Mouse (Mus musculus): ENCODE data around the gene Scg5. TPM values are rescaled to one million over a fixed set of nuclear protein-coding genes. Genes with fewer than 3 reads are reported as not detected.
A peak's percentile ranks its signal among the peaks of the same experiment; 100 is the strongest.

Scg5 gene
- polyA plus RNA-seq, 2 experiments, result 0.13 TPM; not detected in 1

GRCm38 (mm10) chr2:113839488-113839887 lies 10.6 kb upstream of the Scg5 start:
- Histone ChIP-seq H3K4me2 (ENCODE audit: low read depth) (no peak overlapping the region), H3K36me3 (replicated peaks; ENCODE audit: control insufficient read depth, insufficient read depth, low read depth) (peaks cover 75% of the 10 kb centered on the region), H3K4me1 (replicated peaks; ENCODE audit: control insufficient read depth in 2 of 2, insufficient read depth in 2 of 2, low read length in 1 of 2) (no peaks in the 10 kb centered on the region), H3K9ac (replicated peaks) (no peak overlapping the region), H3K27ac (no peak overlapping the region), H3K9me3 (ENCODE audit: control insufficient read depth, low read length) (no peaks in the 10 kb centered on the region), H3K4me3 (ENCODE audit: insufficient read depth in 1 of 2, low read depth in 2 of 2, low read length in 2 of 2) (no peak overlapping the region), H3K27me3 (ENCODE audit: control insufficient read depth, insufficient read depth, low read length) (no peaks in the 10 kb centered on the region)
- TF ChIP-seq EP300 (IDR thresholded peaks at IDR 0.05; ENCODE audit: low read depth), result no peak
- TF ChIP-seq CTCF (IDR thresholded peaks at IDR 0.05; ENCODE audit: low read depth), result no peak
- 76% methylated on average over 4 of the region's 4 CpGs for WGBS (ENCODE audit: insufficient replicate concordance)
- DNase-seq (ENCODE audit: low read depth in 3 of 3, low spot score in 3 of 3) (no peak), ATAC-seq (ENCODE audit: insufficient read depth) (peak; percentile 28; the same call in 1 of the 2 replicates)

DNA sequence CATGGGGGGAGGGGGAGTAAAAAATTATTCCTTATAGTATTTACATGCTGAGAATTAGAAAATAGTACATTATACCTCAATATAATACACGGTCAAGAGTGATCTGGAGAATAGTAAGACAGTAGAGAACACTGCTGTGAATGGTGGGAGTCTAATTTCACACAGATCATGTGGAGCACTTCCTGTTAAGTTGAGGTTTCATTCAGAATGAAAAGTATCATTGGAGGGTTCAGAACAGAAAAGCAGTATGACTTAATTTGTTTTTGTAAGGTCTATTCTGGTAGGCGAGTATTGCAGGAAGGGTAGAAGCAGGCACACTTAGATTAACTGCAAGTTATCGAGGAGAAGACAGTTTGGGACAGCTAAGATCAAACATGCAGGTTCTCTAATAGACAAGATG lies 6.3 kb upstream of the Scg5 start:
- Histone ChIP-seq H3K27ac (no peak overlapping the region), H3K4me3 (ENCODE audit: insufficient read depth in 1 of 2, low read depth in 2 of 2, low read length in 2 of 2) (no peak overlapping the region), H3K27me3 (ENCODE audit: control insufficient read depth, insufficient read depth, low read length) (no peaks in the 10 kb centered on the region), H3K4me1 (replicated peaks; ENCODE audit: control insufficient read depth in 2 of 2, insufficient read depth in 2 of 2, low read length in 1 of 2) (no peaks in the 10 kb centered on the region), H3K9ac (replicated peaks) (no peak overlapping the region), H3K4me2 (ENCODE audit: low read depth) (no peak overlapping the region), H3K9me3 (ENCODE audit: control insufficient read depth, low read length) (no peaks in the 10 kb centered on the region; the same call in none of the 2 replicates), H3K36me3 (replicated peaks; ENCODE audit: control insufficient read depth, insufficient read depth, low read depth) (peaks cover 68% of the 10 kb centered on the region)
- WGBS (ENCODE audit: insufficient replicate concordance), result 83% methylated on average over 3 of the region's 3 CpGs
- no peak for ATAC-seq (ENCODE audit: insufficient read depth)
- no peak for DNase-seq (ENCODE audit: low read depth in 3 of 3, low spot score in 3 of 3)
- TF ChIP-seq EP300 (IDR thresholded peaks at IDR 0.05; ENCODE audit: low read depth) (no peak), CTCF (IDR thresholded peaks at IDR 0.05; ENCODE audit: low read depth) (no peak)

DNA sequence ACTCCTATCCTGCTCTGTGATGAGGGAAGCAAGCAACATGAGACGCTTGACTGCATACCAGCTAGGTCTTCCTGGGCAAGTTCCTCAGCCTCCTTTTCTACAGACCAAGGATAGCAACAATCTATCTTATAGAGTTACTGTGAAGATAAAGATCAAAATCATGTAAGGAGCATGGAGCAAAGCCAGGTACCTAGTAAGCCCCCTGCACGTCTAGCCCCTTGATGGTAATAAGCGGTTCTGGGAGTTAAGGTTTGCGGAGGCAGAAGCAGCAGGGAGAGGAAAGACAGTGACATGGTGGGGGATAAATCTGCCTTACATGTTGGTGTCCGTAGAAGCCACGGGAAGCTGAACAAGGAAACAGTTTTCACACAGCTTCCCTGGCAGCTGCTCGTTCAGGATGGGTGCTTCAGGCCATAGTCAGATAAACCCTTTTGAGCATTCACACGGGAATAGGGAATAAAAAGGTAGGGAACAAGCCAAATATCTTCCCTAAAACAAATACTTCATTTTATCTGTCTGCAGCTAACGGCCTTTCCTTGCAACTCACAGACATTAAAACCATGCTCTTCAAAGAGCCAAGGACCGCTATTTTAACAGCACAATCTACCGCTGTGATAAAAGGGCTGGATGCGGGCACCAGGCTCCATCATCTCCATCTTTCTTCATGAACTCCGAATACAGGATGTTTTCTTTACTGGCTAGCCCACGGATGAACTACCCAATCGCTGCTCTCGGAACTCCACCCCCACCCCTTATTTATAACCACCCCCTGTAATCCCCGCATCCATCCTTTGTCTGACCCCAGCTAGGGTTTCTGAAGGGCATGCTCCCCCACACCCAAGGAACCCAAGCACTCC lies 607 bp downstream of the Scg5 start:
- H3K36me3 ChIP-seq (replicated peaks; ENCODE audit: control insufficient read depth, insufficient read depth, low read depth), result peaks cover 15% of the 10 kb centered on the region
- no peak overlapping the region for H3K9ac ChIP-seq (replicated peaks)
- ATAC-seq (ENCODE audit: insufficient read depth), result no peak
- TF ChIP-seq EP300 (IDR thresholded peaks at IDR 0.05; ENCODE audit: low read depth) (no peak), CTCF (IDR thresholded peaks at IDR 0.05; ENCODE audit: low read depth) (no peak)
- no peaks in the 10 kb centered on the region; the same call in 1 of the 2 replicates for H3K9me3 ChIP-seq (ENCODE audit: control insufficient read depth, low read length)
- no peak overlapping the region for H3K27ac ChIP-seq
- WGBS (ENCODE audit: insufficient replicate concordance), result 43% methylated on average over 17 of the region's 17 CpGs
- no peak for DNase-seq (ENCODE audit: low read depth in 3 of 3, low spot score in 3 of 3)
- no peaks in the 10 kb centered on the region for H3K4me1 ChIP-seq (replicated peaks; ENCODE audit: control insufficient read depth in 2 of 2, insufficient read depth in 2 of 2, low read length in 1 of 2)
- H3K27me3 ChIP-seq (ENCODE audit: control insufficient read depth, insufficient read depth, low read length), result no peaks in the 10 kb centered on the region
- H3K4me3 ChIP-seq (ENCODE audit: insufficient read depth in 1 of 2, low read depth in 2 of 2, low read length in 2 of 2), result no peak overlapping the region
- H3K4me2 ChIP-seq (ENCODE audit: low read depth), result no peak overlapping the region

GRCm38 (mm10) chr2:113823909-113824308 lies 5.0 kb downstream of the Scg5 start:
- ATAC-seq (ENCODE audit: insufficient read depth) (no peak), DNase-seq (ENCODE audit: low read depth in 3 of 3, low spot score in 3 of 3) (peak in 2 of 3 experiments; percentile 20 to 29)
- no peaks in the 10 kb centered on the region for H3K4me1 ChIP-seq (replicated peaks; ENCODE audit: control insufficient read depth in 2 of 2, insufficient read depth in 2 of 2, low read length in 1 of 2)
- no peak overlapping the region for H3K4me2 ChIP-seq (ENCODE audit: low read depth)
- no peaks in the 10 kb centered on the region for H3K27me3 ChIP-seq (ENCODE audit: control insufficient read depth, insufficient read depth, low read length)
- no peaks in the 10 kb centered on the region for H3K9me3 ChIP-seq (ENCODE audit: control insufficient read depth, low read length)
- TF ChIP-seq EP300 (IDR thresholded peaks at IDR 0.05; ENCODE audit: low read depth) (no peak), CTCF (IDR thresholded peaks at IDR 0.05; ENCODE audit: low read depth) (peak; percentile 80)
- H3K4me3 ChIP-seq (ENCODE audit: insufficient read depth in 1 of 2, low read depth in 2 of 2, low read length in 2 of 2), result no peak overlapping the region
- H3K27ac ChIP-seq, result no peak overlapping the region
- H3K36me3 ChIP-seq (replicated peaks; ENCODE audit: control insufficient read depth, insufficient read depth, low read depth), result no peaks in the 10 kb centered on the region
- 5% methylated on average over 2 of the region's 2 CpGs for WGBS (ENCODE audit: insufficient replicate concordance)
- H3K9ac ChIP-seq (replicated peaks), result no peak overlapping the region

- TF ChIP-seq CTCF (IDR thresholded peaks at IDR 0.05; ENCODE audit: low read depth) (no peak), EP300 (IDR thresholded peaks at IDR 0.05; ENCODE audit: low read depth) (no peak)
- H3K9me3 ChIP-seq (ENCODE audit: control insufficient read depth, low read length), result no peaks in the 10 kb centered on the region
- H3K4me3 ChIP-seq (ENCODE audit: insufficient read depth in 1 of 2, low read depth in 2 of 2, low read length in 2 of 2), result no peak overlapping the region
- 81% methylated on average over 8 of the region's 8 CpGs for WGBS (ENCODE audit: insufficient replicate concordance)
- no peak for ATAC-seq (ENCODE audit: insufficient read depth)
- no peaks in the 10 kb centered on the region for H3K27me3 ChIP-seq (ENCODE audit: control insufficient read depth, insufficient read depth, low read length)
- no peak overlapping the region for H3K27ac ChIP-seq
- no peak overlapping the region for H3K4me2 ChIP-seq (ENCODE audit: low read depth)
- DNase-seq (ENCODE audit: low read depth in 3 of 3, low spot score in 3 of 3), result no peak
- no peak overlapping the region for H3K9ac ChIP-seq (replicated peaks)
- H3K36me3 ChIP-seq (replicated peaks; ENCODE audit: control insufficient read depth, insufficient read depth, low read depth), result no peaks in the 10 kb centered on the region
- H3K4me1 ChIP-seq (replicated peaks; ENCODE audit: control insufficient read depth in 2 of 2, insufficient read depth in 2 of 2, low read length in 1 of 2), result no peaks in the 10 kb centered on the region
Measured at GRCm38 (mm10) chr2:113822367-113822766, 6.6 kb downstream of the Scg5 start.

Measured in liver, embryonic 14.5 days (tissue).